Mouse (Mus musculus): ENCODE measurements around the gene Gstt1. TPM values are rescaled to one million over a fixed set of nuclear protein-coding genes. Genes with fewer than 3 reads are reported as not detected.
A peak's percentile ranks its signal among the peaks of the same experiment; 100 is the strongest.

The Gstt1 gene
- polyA plus RNA-seq, 1 experiment = 31.7 TPM

DNA sequence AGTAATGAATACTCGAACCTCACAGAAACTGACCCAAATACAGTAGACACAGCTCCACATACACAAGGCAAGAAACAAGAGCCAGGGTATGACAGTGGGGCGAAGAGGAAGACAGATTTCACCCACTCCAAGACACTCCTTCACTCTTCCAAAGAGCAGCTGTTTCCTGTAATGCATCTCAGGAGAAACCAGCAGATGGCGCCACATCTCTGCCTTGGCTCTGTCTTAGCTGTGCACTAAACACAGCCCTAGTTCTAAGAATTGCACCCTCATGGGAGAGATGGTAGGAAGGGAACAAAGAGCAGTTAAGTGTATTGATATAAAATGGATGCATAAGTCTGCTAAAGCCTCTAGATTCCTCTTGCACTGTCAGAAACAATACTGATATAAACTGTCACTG lies 54.4 kb downstream of the Gstt1 start:
- Histone ChIP-seq H3K4me1 (ENCODE audit: control insufficient read depth, insufficient read depth, low read length) (no peaks in the 10 kb centered on the region; the same call in 1 of the 2 replicates), H3K27ac (ENCODE audit: insufficient read depth, low read length) (0 out of 2 replicates have a peak overlapping the region, but pooled peaks have one; percentile 9), H3K4me3 (ENCODE audit: insufficient read depth, low read length) (no peak overlapping the region)
- peak; percentile 97 for TF ChIP-seq CTCF (IDR thresholded peaks at IDR 0.05; ENCODE audit: extremely low read depth, insufficient read depth, low read length)
- TF ChIP-seq POLR2A (IDR thresholded peaks at IDR 0.05; ENCODE audit: extremely low read depth, insufficient read depth, low read length) = no peak

DNA sequence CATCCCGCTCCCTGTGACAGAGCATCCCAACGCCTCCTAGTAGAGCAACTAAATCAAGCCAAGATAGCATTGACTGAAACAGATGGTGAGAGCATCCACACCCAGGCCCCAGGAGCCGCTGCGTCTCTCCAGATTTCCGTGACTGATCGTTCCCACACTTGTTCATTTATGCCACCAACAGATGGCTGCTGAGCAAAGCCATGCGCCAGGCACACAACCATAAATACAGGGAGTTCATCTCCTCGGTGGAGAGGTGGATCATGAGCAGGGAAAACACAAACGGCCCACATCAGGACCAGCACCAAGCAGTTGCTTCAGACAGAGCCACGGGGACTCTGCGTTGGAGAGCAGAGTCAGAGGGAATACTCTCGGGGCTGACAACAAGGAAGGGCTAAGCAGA lies 55.0 kb downstream of the Gstt1 start:
- Histone ChIP-seq H3K27ac (ENCODE audit: insufficient read depth, low read length) (0 out of 2 replicates have a peak overlapping the region, but pooled peaks have one; percentile 9), H3K4me1 (ENCODE audit: control insufficient read depth, insufficient read depth, low read length) (no peaks in the 10 kb centered on the region; the same call in 1 of the 2 replicates), H3K4me3 (ENCODE audit: insufficient read depth, low read length) (no peak overlapping the region)
- no peak for TF ChIP-seq CTCF (IDR thresholded peaks at IDR 0.05; ENCODE audit: extremely low read depth, insufficient read depth, low read length)
- TF ChIP-seq POLR2A (IDR thresholded peaks at IDR 0.05; ENCODE audit: extremely low read depth, insufficient read depth, low read length) = no peak

DNA sequence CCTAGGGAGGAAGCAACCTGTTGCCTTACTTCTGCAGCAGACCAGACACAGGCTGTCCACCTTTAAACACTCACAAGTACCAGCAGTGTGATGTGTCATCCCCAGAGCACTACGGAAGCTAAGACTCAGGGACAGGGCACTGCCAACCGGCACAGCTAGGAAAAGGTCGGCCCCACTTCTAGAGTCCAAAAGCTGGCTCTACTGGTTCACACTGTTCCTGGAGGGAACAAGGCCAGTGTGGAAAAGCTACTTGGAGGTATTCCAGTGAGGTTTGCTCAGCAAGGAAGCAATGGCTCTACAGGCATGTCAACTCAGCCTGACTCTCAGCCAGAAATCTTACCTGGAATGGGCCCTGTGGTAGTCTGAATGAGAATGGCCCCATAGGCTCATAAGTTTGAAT lies 57.5 kb downstream of the Gstt1 start:
- no peaks in the 10 kb centered on the region; the same call in 1 of the 2 replicates for H3K4me1 ChIP-seq (ENCODE audit: control insufficient read depth, insufficient read depth, low read length)
- no peak overlapping the region for H3K4me3 ChIP-seq (ENCODE audit: insufficient read depth, low read length)
- TF ChIP-seq CTCF (IDR thresholded peaks at IDR 0.05; ENCODE audit: extremely low read depth, insufficient read depth, low read length) = no peak
- TF ChIP-seq POLR2A (IDR thresholded peaks at IDR 0.05; ENCODE audit: extremely low read depth, insufficient read depth, low read length) = no peak
- no peak overlapping the region for H3K27ac ChIP-seq (ENCODE audit: insufficient read depth, low read length)

Other genes with a start within 250 kb of the Gstt1 start
- 8.9 and 9.9 TPM in 2 replicates for gene Lrrc75b, start 238.3 kb downstream of the Gstt1 start, polyA plus RNA-seq (2012; rRNA removed)
- gene Ggt1, start 237.0 kb downstream of the Gstt1 start, polyA plus RNA-seq (2012; rRNA removed) = 3.8 and 4.7 TPM in 2 replicates
- 4.9 and 5.8 TPM in 2 replicates for gene Ggt5, start 209.2 kb downstream of the Gstt1 start, polyA plus RNA-seq (2012; rRNA removed)
- 8.9 and 10.9 TPM in 2 replicates for gene Susd2, start 154.6 kb downstream of the Gstt1 start, polyA plus RNA-seq (2012; rRNA removed)
- gene Cabin1, start 34.2 kb downstream of the Gstt1 start, polyA plus RNA-seq (2012; rRNA removed) = 55.0 and 57.8 TPM in 2 replicates
- 85.2 and 90.3 TPM in 2 replicates for gene Ddt, start 25.2 kb downstream of the Gstt1 start, polyA plus RNA-seq (2012; rRNA removed)
- not detected in 2 replicates for gene Gm20441, start 17.6 kb downstream of the Gstt1 start, polyA plus RNA-seq (2012; rRNA removed)
- 4.1 and 4.7 TPM in 2 replicates for gene Gstt3, start 17.2 kb downstream of the Gstt1 start, polyA plus RNA-seq (2012; rRNA removed)
- gene Gstt4, start 24.0 kb upstream of the Gstt1 start, polyA plus RNA-seq (2012; rRNA removed) = not detected in 2 replicates
- 15.6 and 17.1 TPM in 2 replicates for gene Gstt2, start 38.8 kb upstream of the Gstt1 start, polyA plus RNA-seq (2012; rRNA removed)
- gene Mif, start 61.7 kb upstream of the Gstt1 start, polyA plus RNA-seq (2012; rRNA removed) = 1,035 and 1,146 TPM in 2 replicates
- 4.5 and 5.9 TPM in 2 replicates for gene Derl3, start 94.8 kb upstream of the Gstt1 start, polyA plus RNA-seq (2012; rRNA removed)
- gene Smarcb1, start 123.0 kb upstream of the Gstt1 start, polyA plus RNA-seq (2012; rRNA removed) = 71.5 and 73.1 TPM in 2 replicates
- 502 and 507 TPM in 2 replicates for gene Chchd10, start 134.5 kb upstream of the Gstt1 start, polyA plus RNA-seq (2012; rRNA removed)
- gene Mmp11, start 137.9 kb upstream of the Gstt1 start, polyA plus RNA-seq (2012; rRNA removed) = 2.3 and 2.6 TPM in 2 replicates
- 0.49 and 1.2 TPM in 2 replicates for gene Gm867, start 142.1 kb upstream of the Gstt1 start, polyA plus RNA-seq (2012; rRNA removed)
- gene Vpreb3, start 144.5 kb upstream of the Gstt1 start, polyA plus RNA-seq (2012; rRNA removed) = not detected in 2 replicates
- gene Gm5134, start 155.9 kb upstream of the Gstt1 start, polyA plus RNA-seq (2012; rRNA removed) = 0.06 and 0.08 TPM in 2 replicates
- 10.2 and 10.7 TPM in 2 replicates for gene Zfp280b, start 234.1 kb upstream of the Gstt1 start, polyA plus RNA-seq (2012; rRNA removed)